Mouse (Mus musculus): ENCODE measurements around the gene Bmp7. TPM values are rescaled to one million over a fixed set of nuclear protein-coding genes. Genes with fewer than 3 reads are reported as not detected.
A peak's percentile ranks its signal among the peaks of the same experiment; 100 is the strongest.

The Bmp7 gene
- polyA plus RNA-seq (2012) = not detected in 2 replicates

GRCm38 (mm10) chr2:172940003-172940798 lies at the start of gene Bmp7:
Gene Bmp7, minus strand, starts transcription at chr2:172940321.
- TF ChIP-seq GATA1 (IDR thresholded peaks at IDR 0.05; ENCODE audit: low read length) (no peak), TAL1 (IDR thresholded peaks at IDR 0.05; ENCODE audit: low read length) (no peak)
- H3K9me3 ChIP-seq (ENCODE audit: control insufficient read depth, low read length) = no peaks in the 10 kb centered on the region
- no peaks in the 10 kb centered on the region for H3K36me3 ChIP-seq (ENCODE audit: control insufficient read depth)
- no peaks in the 10 kb centered on the region for H3K4me1 ChIP-seq (ENCODE audit: control insufficient read depth)
- H3K27me3 ChIP-seq (ENCODE audit: control insufficient read depth) = peaks cover 71% of the 10 kb centered on the region
- peak within 1 kb of the TSS; percentile 44 for H3K4me3 ChIP-seq (replicated peaks)

DNA sequence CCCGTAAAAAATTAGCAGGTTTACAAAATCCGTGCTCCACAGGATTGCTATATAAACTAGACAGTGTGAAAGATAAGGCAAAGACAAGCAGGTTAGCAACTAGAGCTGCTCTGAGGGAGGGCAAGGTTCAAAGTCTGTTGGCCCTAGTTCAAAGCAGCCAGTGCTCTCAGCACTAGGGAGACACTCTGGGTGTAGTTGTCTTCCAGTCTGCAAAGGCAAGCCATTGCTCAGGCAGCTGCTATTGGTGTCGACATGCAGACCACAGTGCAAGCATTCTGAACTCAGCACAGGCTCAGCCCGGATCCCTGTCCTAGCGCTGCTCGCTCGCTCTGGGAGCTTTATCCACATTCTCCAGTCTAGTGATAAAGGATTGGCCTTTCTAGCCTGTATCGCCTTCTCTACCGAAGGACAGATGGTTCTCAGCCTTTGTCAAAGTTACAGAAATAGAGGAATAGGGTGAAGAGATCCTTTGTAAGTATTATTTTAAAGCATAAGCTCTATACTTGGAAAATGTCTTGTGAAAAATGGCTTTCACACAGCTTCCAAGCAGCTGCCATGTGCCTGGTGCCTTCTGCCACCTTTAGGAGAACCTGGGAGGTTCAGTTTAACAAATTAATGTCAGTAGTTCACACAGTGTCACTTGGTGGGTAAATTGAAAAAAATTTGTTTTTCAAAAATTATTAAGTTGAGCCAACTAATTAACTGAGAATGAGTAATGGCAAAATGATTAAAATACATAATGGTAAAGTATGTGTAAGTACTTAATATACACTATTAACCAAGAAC lies 42.8 kb upstream of the Bmp7 start:
- Histone ChIP-seq H3K36me3 (ENCODE audit: control insufficient read depth) (no peaks in the 10 kb centered on the region), H3K4me3 (replicated peaks) (no peak overlapping the region), H3K27me3 (ENCODE audit: control insufficient read depth) (no peaks in the 10 kb centered on the region), H3K4me1 (ENCODE audit: control insufficient read depth) (no peaks in the 10 kb centered on the region), H3K9me3 (ENCODE audit: control insufficient read depth, low read length) (no peaks in the 10 kb centered on the region; the same call in 1 of the 2 replicates)
- TF ChIP-seq GATA1 (IDR thresholded peaks at IDR 0.05; ENCODE audit: low read length) (no peak), TAL1 (IDR thresholded peaks at IDR 0.05; ENCODE audit: low read length) (no peak)

DNA sequence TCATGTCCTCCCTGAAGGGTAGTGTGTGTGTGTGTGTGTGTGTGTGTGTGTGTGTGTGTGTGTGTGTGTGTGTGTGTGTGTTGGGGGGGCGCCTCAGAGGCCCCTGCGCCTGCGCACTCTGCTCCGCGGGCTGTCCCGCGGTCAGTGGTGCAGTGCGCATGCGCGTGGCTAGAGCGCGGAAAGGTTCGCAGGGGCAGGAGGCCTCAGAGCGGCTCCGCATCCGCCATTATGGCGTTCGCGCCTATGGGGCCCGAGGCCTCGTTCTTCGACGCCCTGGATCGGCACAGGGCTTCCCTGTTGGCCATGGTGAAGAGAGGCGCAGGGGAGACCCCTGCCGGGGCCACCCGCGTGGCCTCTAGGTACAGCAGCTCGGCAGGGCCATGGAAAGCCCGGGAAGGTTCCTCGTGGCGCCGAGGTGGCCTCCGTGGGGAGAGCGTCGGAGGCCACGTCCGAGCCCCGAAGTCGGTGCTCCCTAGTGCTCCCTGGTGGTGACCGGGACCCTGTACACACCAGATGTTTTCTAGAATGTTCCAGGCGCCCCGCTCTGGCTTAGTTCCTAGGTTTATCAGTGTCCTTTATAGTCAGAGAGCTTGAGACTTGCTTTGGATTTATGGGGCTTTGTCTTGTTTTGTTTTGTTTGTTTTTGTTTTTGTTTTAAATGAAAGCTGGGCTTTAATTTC lies 39.7 kb upstream of the Bmp7 start:
- H3K9me3 ChIP-seq (ENCODE audit: control insufficient read depth, low read length) = no peaks in the 10 kb centered on the region; the same call in 1 of the 2 replicates
- TF ChIP-seq TAL1 (IDR thresholded peaks at IDR 0.05; ENCODE audit: low read length) = no peak
- TF ChIP-seq GATA1 (IDR thresholded peaks at IDR 0.05; ENCODE audit: low read length) = no peak
- H3K4me3 ChIP-seq (replicated peaks) = no peak overlapping the region
- H3K36me3 ChIP-seq (ENCODE audit: control insufficient read depth) = no peaks in the 10 kb centered on the region
- peaks cover 2% of the 10 kb centered on the region; the same call in 1 of the 2 replicates for H3K4me1 ChIP-seq (ENCODE audit: control insufficient read depth)
- H3K27me3 ChIP-seq (ENCODE audit: control insufficient read depth) = peaks cover 3% of the 10 kb centered on the region; the same call in 1 of the 2 replicates

GRCm38 (mm10) chr2:172978131-172978633 lies 38.1 kb upstream of the Bmp7 start:
- peaks cover 2% of the 10 kb centered on the region; the same call in 1 of the 2 replicates for H3K4me1 ChIP-seq (ENCODE audit: control insufficient read depth)
- no peak for TF ChIP-seq GATA1 (IDR thresholded peaks at IDR 0.05; ENCODE audit: low read length)
- no peak for TF ChIP-seq TAL1 (IDR thresholded peaks at IDR 0.05; ENCODE audit: low read length)
- H3K36me3 ChIP-seq (ENCODE audit: control insufficient read depth) = no peaks in the 10 kb centered on the region
- H3K4me3 ChIP-seq (replicated peaks) = no peak overlapping the region
- peaks cover 3% of the 10 kb centered on the region; the same call in 1 of the 2 replicates for H3K27me3 ChIP-seq (ENCODE audit: control insufficient read depth)
- H3K9me3 ChIP-seq (ENCODE audit: control insufficient read depth, low read length) = no peaks in the 10 kb centered on the region; the same call in 1 of the 2 replicates

- no peaks in the 10 kb centered on the region; the same call in 1 of the 2 replicates for H3K9me3 ChIP-seq (ENCODE audit: control insufficient read depth, low read length)
Measured at GRCm38 (mm10) chr2:172977409-172978130, 37.4 kb upstream of the Bmp7 start, which contains the start of gene Spo11. Gene Spo11, plus strand, starts transcription at chr2:172977700.

DNA sequence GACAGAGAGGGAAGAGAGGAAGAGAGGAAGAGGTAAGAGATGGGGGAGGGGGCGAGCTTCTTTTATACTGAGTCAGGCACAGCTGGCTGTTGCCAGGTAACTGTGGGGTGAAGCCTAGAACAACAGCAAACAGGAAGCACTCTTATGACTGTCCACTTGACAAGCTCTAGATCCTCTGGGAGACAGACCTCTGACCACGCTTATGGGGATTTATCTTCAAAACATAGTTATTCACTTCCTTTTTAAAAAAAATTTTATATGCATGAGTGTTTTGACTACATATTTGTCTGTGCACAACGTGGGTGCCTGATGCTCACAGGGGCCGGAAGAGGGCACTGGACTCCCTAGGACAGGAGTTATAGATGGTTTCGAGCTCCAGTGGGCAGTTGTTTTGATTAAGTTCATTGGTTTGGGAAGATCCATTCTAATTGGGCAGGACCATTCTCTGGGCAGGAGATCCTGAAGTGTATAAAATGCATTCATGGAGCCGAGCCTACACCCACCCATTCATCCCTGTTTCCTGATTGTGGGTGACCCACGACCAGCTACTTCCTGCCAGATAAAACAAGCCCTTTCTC lies 36.6 kb upstream of the Bmp7 start:
- peaks cover 3% of the 10 kb centered on the region; the same call in 1 of the 2 replicates for H3K27me3 ChIP-seq (ENCODE audit: control insufficient read depth)

More at GRCm38 (mm10) chr2:172977409-172978130, 37.4 kb upstream of the Bmp7 start, which contains the start of gene Spo11:
- H3K4me3 ChIP-seq (replicated peaks) = no peak within 1 kb of the TSS
- H3K36me3 ChIP-seq (ENCODE audit: control insufficient read depth) = no peaks in the 10 kb centered on the region
- peaks cover 2% of the 10 kb centered on the region; the same call in 1 of the 2 replicates for H3K4me1 ChIP-seq (ENCODE audit: control insufficient read depth)
- no peak for TF ChIP-seq TAL1 (IDR thresholded peaks at IDR 0.05; ENCODE audit: low read length)
- no peak for TF ChIP-seq GATA1 (IDR thresholded peaks at IDR 0.05; ENCODE audit: low read length)
- peaks cover 3% of the 10 kb centered on the region; the same call in 1 of the 2 replicates for H3K27me3 ChIP-seq (ENCODE audit: control insufficient read depth)

GRCm38 (mm10) chr2:172975159-172975558 lies 35.0 kb upstream of the Bmp7 start:
- TF ChIP-seq GATA1 (IDR thresholded peaks at IDR 0.05; ENCODE audit: low read length) (no peak), TAL1 (IDR thresholded peaks at IDR 0.05; ENCODE audit: low read length) (no peak)
- Histone ChIP-seq H3K36me3 (ENCODE audit: control insufficient read depth) (no peaks in the 10 kb centered on the region), H3K9me3 (ENCODE audit: control insufficient read depth, low read length) (no peaks in the 10 kb centered on the region; the same call in 1 of the 2 replicates), H3K4me1 (ENCODE audit: control insufficient read depth) (peaks cover 2% of the 10 kb centered on the region; the same call in 1 of the 2 replicates), H3K4me3 (replicated peaks) (no peak overlapping the region), H3K27me3 (ENCODE audit: control insufficient read depth) (peaks cover 3% of the 10 kb centered on the region; the same call in 1 of the 2 replicates)

More for the DNA sequence above, 36.6 kb upstream of the Bmp7 start:
- Histone ChIP-seq H3K4me1 (ENCODE audit: control insufficient read depth) (peaks cover 2% of the 10 kb centered on the region; the same call in 1 of the 2 replicates), H3K36me3 (ENCODE audit: control insufficient read depth) (no peaks in the 10 kb centered on the region), H3K4me3 (replicated peaks) (no peak overlapping the region), H3K9me3 (ENCODE audit: control insufficient read depth, low read length) (no peaks in the 10 kb centered on the region; the same call in 1 of the 2 replicates)
- TF ChIP-seq TAL1 (IDR thresholded peaks at IDR 0.05; ENCODE audit: low read length) (no peak), GATA1 (IDR thresholded peaks at IDR 0.05; ENCODE audit: low read length) (no peak)
